Mouse (Mus musculus): ENCODE measurements around the gene Cspg4. TPM values are rescaled to one million over a fixed set of nuclear protein-coding genes. Genes with fewer than 3 reads are reported as not detected.
A peak's percentile ranks its signal among the peaks of the same experiment; 100 is the strongest.
"Not testable (repeated sequence)": the region's sequence is repeated elsewhere in the genome, so short reads cannot be mapped to it uniquely, and the experiment has no call there.

Gene Cspg4
- polyA plus RNA-seq, 1 experiment from 2014 or later, result 7.8 TPM

DNA sequence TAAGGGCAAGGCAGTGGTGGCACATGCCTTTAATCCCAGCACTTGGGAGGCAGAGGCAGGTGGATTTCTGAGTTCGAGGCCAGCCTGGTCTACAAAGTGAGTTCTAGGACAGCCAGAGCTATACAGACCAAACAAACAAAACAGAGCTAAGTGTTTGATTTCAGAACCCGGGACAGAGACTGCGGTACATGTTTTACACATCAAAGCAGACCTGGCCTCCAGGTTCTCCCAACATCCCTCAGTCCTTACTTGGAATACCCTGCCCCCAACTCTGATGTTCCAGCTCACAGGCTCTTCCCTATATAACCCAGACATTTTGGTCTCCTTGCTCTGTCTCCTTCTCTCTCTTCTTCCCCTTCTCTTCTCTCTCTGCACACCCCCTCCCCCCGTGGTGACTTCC is 45.2 kb downstream of the Cspg4 start:
- H3K4me3 ChIP-seq (ENCODE audit: low read depth, low read length); ATAC-seq; H3K9me3 ChIP-seq (replicated peaks; ENCODE audit: control insufficient read depth, low read length, poor library complexity, severe bottlenecking); H3K36me3 ChIP-seq (ENCODE audit: control insufficient read depth, insufficient read depth, low read length); H3K4me2 ChIP-seq (ENCODE audit: low read length); H3K27ac ChIP-seq (ENCODE audit: low read length); H3K9ac ChIP-seq (ENCODE audit: low read depth, low read length); H3K27me3 ChIP-seq (ENCODE audit: control insufficient read depth, insufficient read depth, low read depth, low read length); H3K4me1 ChIP-seq (ENCODE audit: control insufficient read depth, insufficient read depth, low read length): not testable (repeated sequence)
- WGBS, result 64% methylated on average over 4 of the region's 4 CpGs

DNA sequence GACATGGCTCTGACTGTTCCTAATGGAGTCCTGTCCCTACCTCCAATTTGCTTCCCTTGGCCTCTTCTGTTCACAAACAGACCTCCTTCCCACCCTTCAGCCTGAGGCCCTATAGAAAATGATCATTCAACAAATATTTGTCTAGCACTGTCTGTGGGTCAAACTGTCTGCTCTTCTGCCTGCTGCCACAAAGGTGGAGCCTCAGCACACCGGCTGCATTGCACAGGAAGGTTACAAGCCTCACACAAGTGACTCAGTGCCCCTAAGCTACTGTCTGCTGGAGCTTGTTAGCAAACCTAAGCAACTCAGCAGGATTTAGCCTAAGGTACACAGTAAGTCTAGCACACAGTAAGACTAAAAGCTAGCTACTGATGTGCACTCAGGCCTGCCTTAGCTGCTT is 46.2 kb downstream of the Cspg4 start:
- WGBS, result 75% methylated on average over 1 of the region's 1 CpGs
- ATAC-seq, result no peak
- no peak overlapping the region for H3K4me2 ChIP-seq (ENCODE audit: low read length)

DNA sequence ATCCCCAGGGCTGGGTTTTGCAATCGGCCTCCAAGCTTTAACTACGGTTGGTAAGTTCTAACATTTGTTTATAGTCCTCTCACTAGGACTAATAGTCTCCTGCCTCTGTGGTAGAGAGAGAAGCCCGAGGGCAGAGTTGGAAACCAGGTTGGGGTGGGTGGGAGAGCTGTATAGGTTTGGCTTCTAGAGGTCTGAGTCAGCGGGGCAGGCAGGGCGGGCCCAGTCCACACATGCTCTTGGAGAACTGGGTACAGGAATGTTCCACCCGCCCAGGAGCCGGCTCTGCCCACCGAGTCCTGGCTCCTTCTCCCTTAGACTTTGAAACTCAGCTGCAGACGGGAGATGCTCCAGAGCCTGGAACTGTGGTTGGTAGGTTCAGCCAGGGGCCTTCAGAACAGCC is 49.2 kb downstream of the Cspg4 start:
- no peak overlapping the region for H3K9ac ChIP-seq (ENCODE audit: low read depth, low read length)
- no peak for ATAC-seq
- no peaks in the 10 kb centered on the region for H3K36me3 ChIP-seq (ENCODE audit: control insufficient read depth, insufficient read depth, low read length)
- no peak overlapping the region for H3K27ac ChIP-seq (ENCODE audit: low read length)
- no peaks in the 10 kb centered on the region for H3K9me3 ChIP-seq (replicated peaks; ENCODE audit: control insufficient read depth, low read length, poor library complexity, severe bottlenecking)
- H3K4me2 ChIP-seq (ENCODE audit: low read length), result no peak overlapping the region
- 86% methylated on average over 9 of the region's 9 CpGs for WGBS
- H3K27me3 ChIP-seq (ENCODE audit: control insufficient read depth, insufficient read depth, low read depth, low read length), result no peaks in the 10 kb centered on the region
- no peaks in the 10 kb centered on the region for H3K4me1 ChIP-seq (ENCODE audit: control insufficient read depth, insufficient read depth, low read length)
- H3K4me3 ChIP-seq (ENCODE audit: low read depth, low read length), result no peak overlapping the region

More for the DNA sequence above, 46.2 kb downstream of the Cspg4 start:
- no peaks in the 10 kb centered on the region for H3K4me1 ChIP-seq (ENCODE audit: control insufficient read depth, insufficient read depth, low read length)
- H3K36me3 ChIP-seq (ENCODE audit: control insufficient read depth, insufficient read depth, low read length), result no peaks in the 10 kb centered on the region
- no peaks in the 10 kb centered on the region for H3K9me3 ChIP-seq (replicated peaks; ENCODE audit: control insufficient read depth, low read length, poor library complexity, severe bottlenecking)
- H3K27me3 ChIP-seq (ENCODE audit: control insufficient read depth, insufficient read depth, low read depth, low read length), result no peaks in the 10 kb centered on the region
- H3K27ac ChIP-seq (ENCODE audit: low read length), result no peak overlapping the region
- no peak overlapping the region for H3K9ac ChIP-seq (ENCODE audit: low read depth, low read length)
- H3K4me3 ChIP-seq (ENCODE audit: low read depth, low read length), result no peak overlapping the region

DNA sequence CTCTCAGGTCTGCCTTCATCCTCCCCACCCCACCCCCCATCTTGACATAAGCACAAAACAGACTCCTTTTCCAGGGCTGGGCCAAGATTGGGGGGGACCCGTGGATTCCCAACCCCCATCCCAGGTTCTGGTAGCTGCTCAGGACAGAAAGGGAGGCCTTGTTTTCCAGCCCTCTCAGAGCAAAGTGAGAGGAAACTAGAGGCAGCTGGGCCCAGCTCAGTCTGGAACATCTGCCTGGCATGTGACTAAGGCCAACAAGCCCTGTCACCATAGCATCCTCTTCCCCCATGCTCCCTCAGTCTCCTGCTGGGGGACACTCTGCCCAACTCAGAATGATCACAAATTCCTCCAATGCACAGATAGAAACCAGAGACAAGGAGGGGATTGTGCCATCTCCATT is 50.3 kb downstream of the Cspg4 start:
- H3K9ac ChIP-seq (ENCODE audit: low read depth, low read length), result no peak overlapping the region
- H3K36me3 ChIP-seq (ENCODE audit: control insufficient read depth, insufficient read depth, low read length), result no peaks in the 10 kb centered on the region
- H3K4me1 ChIP-seq (ENCODE audit: control insufficient read depth, insufficient read depth, low read length), result no peaks in the 10 kb centered on the region
- no peak overlapping the region for H3K4me3 ChIP-seq (ENCODE audit: low read depth, low read length)
- H3K4me2 ChIP-seq (ENCODE audit: low read length), result no peak overlapping the region
- H3K27me3 ChIP-seq (ENCODE audit: control insufficient read depth, insufficient read depth, low read depth, low read length), result no peaks in the 10 kb centered on the region
- H3K9me3 ChIP-seq (replicated peaks; ENCODE audit: control insufficient read depth, low read length, poor library complexity, severe bottlenecking), result no peaks in the 10 kb centered on the region
- no peak overlapping the region for H3K27ac ChIP-seq (ENCODE audit: low read length)
- ATAC-seq, result no peak
- 81% methylated on average over 1 of the region's 1 CpGs for WGBS

DNA sequence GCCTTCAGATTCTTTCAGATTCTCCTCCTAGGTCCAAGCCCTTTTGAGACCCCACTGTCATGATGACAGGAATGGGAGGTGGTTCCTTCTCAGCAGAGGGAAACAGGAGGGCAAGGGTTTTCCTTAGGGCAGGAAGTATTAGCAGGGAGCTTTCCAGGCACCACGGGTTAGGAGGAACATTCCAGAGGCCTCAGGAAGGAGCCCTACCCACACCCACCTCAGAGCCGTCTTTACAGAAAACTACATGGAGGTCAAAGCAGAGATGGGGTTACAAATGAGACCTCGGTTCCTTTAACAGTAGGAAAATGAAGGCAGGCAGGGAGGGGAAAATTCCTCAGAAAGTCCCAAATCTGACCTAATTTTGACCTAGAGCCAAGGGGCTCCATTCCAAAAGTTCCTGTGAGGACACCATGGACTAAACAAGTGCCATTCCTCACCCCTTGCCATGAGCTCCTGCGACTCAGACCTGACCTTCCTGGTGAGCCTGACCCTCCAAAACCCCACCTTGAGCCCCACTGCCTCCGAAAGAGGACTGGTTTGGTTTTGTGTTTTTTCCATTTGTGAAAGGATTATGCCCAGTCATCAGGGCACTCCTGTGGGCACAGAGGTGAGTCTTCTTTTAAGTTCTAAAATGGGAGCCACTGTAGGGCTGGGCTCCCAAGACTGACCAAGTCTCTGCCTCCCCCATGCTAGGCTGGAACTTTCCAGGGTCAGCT is 51.0 kb downstream of the Cspg4 start:
- no peak overlapping the region for H3K4me2 ChIP-seq (ENCODE audit: low read length)
- H3K36me3 ChIP-seq (ENCODE audit: control insufficient read depth, insufficient read depth, low read length), result no peaks in the 10 kb centered on the region
- H3K9me3 ChIP-seq (replicated peaks; ENCODE audit: control insufficient read depth, low read length, poor library complexity, severe bottlenecking), result no peaks in the 10 kb centered on the region
- no peak overlapping the region for H3K4me3 ChIP-seq (ENCODE audit: low read depth, low read length)
- WGBS, result 90% methylated on average over 5 of the region's 5 CpGs
- no peak for ATAC-seq
- H3K4me1 ChIP-seq (ENCODE audit: control insufficient read depth, insufficient read depth, low read length), result no peaks in the 10 kb centered on the region
- no peaks in the 10 kb centered on the region for H3K27me3 ChIP-seq (ENCODE audit: control insufficient read depth, insufficient read depth, low read depth, low read length)
- no peak overlapping the region for H3K9ac ChIP-seq (ENCODE audit: low read depth, low read length)
- no peak overlapping the region for H3K27ac ChIP-seq (ENCODE audit: low read length)

DNA sequence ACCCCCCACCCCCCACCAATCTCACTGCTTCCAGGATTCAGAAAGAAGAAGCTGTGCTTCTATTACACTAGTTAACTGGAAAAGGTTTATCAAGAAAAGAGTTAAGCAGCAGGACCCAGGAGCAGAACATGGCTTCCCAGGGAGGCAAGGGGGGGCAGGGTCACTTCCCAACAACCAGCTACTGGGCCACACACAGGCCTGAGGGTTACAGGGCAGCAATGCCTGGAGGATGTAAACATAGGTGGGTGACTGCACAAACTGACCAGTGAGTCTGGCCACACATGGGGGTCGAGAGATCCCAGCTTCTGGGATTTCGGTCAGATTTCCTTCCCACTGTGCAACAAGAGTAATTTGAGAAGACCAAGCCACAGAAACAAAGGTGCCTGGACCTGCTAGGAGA is 52.3 kb downstream of the Cspg4 start:
- Histone ChIP-seq H3K9me3 (replicated peaks; ENCODE audit: control insufficient read depth, low read length, poor library complexity, severe bottlenecking) (no peaks in the 10 kb centered on the region), H3K36me3 (ENCODE audit: control insufficient read depth, insufficient read depth, low read length) (no peaks in the 10 kb centered on the region), H3K4me1 (ENCODE audit: control insufficient read depth, insufficient read depth, low read length) (no peaks in the 10 kb centered on the region), H3K4me2 (ENCODE audit: low read length) (no peak overlapping the region), H3K27me3 (ENCODE audit: control insufficient read depth, insufficient read depth, low read depth, low read length) (no peaks in the 10 kb centered on the region), H3K27ac (ENCODE audit: low read length) (no peak overlapping the region), H3K9ac (ENCODE audit: low read depth, low read length) (no peak overlapping the region), H3K4me3 (ENCODE audit: low read depth, low read length) (no peak overlapping the region)
- no peak for ATAC-seq
- 68% methylated on average over 2 of the region's 2 CpGs for WGBS

DNA sequence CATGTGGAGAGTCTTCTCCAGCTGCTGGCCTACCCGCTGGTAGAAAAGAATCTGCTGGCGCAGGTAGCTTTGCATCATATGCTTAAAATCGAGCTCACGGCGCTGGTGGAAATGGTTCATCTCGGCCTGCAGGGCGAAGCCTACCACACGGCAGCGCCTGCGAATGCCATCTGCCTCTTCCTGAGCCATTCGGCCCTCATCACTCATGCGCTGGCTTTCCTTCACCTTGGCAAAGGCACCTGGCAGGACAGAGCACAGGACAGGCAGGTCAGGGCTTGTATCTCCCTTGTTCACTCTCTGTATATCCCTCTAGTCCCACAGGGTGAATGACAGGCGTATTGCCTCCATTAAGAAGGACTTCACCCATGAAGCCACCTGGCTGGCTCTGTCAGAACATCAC is 53.6 kb downstream of the Cspg4 start:
- no peak overlapping the region for H3K27ac ChIP-seq (ENCODE audit: low read length)
- no peak for ATAC-seq
- H3K36me3 ChIP-seq (ENCODE audit: control insufficient read depth, insufficient read depth, low read length), result no peaks in the 10 kb centered on the region
- no peaks in the 10 kb centered on the region for H3K27me3 ChIP-seq (ENCODE audit: control insufficient read depth, insufficient read depth, low read depth, low read length)
- no peak overlapping the region for H3K4me2 ChIP-seq (ENCODE audit: low read length)
- H3K4me3 ChIP-seq (ENCODE audit: low read depth, low read length), result no peak overlapping the region
- H3K9ac ChIP-seq (ENCODE audit: low read depth, low read length), result no peak overlapping the region
- H3K9me3 ChIP-seq (replicated peaks; ENCODE audit: control insufficient read depth, low read length, poor library complexity, severe bottlenecking), result no peaks in the 10 kb centered on the region
- H3K4me1 ChIP-seq (ENCODE audit: control insufficient read depth, insufficient read depth, low read length), result no peaks in the 10 kb centered on the region
- 94% methylated on average over 13 of the region's 13 CpGs for WGBS

DNA sequence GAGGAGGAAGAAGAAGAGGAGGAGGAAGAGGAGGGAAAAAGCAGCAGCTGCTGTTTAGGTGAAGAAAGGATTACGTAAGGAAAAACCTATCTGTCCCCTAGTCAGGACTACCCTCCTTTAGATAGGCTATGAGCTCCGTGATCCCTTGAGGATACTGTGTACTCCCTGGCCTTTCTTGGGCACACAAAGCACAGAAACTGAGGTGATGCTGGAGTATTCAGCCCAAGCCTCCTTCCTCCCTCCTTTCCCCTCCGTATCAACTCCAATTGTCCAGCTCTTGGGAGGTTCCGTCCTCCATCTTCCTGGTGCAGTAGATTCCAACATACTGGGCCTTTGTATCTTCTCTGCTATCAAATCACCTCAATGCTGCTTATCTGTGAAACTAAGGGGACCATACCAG is 57.9 kb downstream of the Cspg4 start:
- H3K4me2 ChIP-seq (ENCODE audit: low read length), result no peak overlapping the region
- no peak for ATAC-seq
- H3K27ac ChIP-seq (ENCODE audit: low read length), result no peak overlapping the region
- 95% methylated on average over 4 of the region's 4 CpGs for WGBS
- H3K4me3 ChIP-seq (ENCODE audit: low read depth, low read length), result no peak overlapping the region
- H3K4me1 ChIP-seq (ENCODE audit: control insufficient read depth, insufficient read depth, low read length), result peaks cover 13% of the 10 kb centered on the region; the same call in 1 of the 2 replicates
- no peaks in the 10 kb centered on the region for H3K9me3 ChIP-seq (replicated peaks; ENCODE audit: control insufficient read depth, low read length, poor library complexity, severe bottlenecking)
- H3K36me3 ChIP-seq (ENCODE audit: control insufficient read depth, insufficient read depth, low read length), result no peaks in the 10 kb centered on the region
- H3K27me3 ChIP-seq (ENCODE audit: control insufficient read depth, insufficient read depth, low read depth, low read length), result no peaks in the 10 kb centered on the region
- no peak overlapping the region for H3K9ac ChIP-seq (ENCODE audit: low read depth, low read length)

DNA sequence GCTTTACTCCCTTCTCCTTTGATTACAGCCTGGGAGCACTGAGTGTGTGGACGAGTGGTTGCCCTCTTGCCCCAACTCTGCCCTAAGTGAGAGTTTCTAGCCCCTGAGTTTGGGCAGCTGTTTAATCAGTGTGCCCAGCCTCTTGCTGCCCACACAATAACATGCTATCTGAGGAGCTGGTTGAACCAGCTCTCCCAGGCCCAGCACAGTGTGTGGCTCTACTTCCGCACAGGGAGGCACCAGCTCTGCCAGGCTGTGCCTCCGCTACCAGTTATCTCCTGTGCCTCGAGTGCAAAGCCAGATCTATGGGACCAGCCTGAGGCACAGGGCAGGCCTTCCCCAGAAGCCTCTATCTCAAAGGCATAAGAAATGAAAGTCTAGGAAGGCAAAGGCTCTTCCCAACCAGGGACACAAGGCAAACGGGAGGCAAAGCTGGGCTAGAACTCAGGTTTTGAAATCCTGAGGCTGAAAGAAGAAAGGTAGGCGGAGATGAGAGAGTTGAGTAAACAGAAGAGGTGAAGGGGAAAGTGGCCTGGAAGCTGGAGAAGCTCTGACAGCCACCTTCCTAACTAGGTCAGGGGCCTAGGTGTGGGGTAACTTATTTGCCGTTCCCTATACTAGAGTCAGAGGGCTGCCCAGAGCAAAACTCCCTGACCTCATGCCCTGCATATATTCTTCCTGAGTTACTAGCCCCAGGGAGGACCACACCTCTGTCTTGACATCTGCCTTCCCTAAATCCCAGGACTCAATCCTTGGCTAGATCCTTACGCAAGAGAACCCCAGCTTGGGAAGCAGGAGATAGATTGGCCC is 59.2 kb downstream of the Cspg4 start:
- 73% methylated on average over 8 of the region's 8 CpGs for WGBS
- Histone ChIP-seq H3K27me3 (ENCODE audit: control insufficient read depth, insufficient read depth, low read depth, low read length) (no peaks in the 10 kb centered on the region), H3K4me1 (ENCODE audit: control insufficient read depth, insufficient read depth, low read length) (peaks cover 17% of the 10 kb centered on the region), H3K4me2 (ENCODE audit: low read length) (peak overlapping the region; percentile 35), H3K9me3 (replicated peaks; ENCODE audit: control insufficient read depth, low read length, poor library complexity, severe bottlenecking) (no peaks in the 10 kb centered on the region), H3K36me3 (ENCODE audit: control insufficient read depth, insufficient read depth, low read length) (no peaks in the 10 kb centered on the region), H3K27ac (ENCODE audit: low read length) (no peak overlapping the region), H3K4me3 (ENCODE audit: low read depth, low read length) (peak overlapping the region; percentile 4), H3K9ac (ENCODE audit: low read depth, low read length) (0 out of 2 replicates have a peak overlapping the region, but pooled peaks have one; percentile 34)
- ATAC-seq, result no peak
